Comparison of ENCODE assay signal across 23 mouse cellular contexts in the genomic region with DNA sequence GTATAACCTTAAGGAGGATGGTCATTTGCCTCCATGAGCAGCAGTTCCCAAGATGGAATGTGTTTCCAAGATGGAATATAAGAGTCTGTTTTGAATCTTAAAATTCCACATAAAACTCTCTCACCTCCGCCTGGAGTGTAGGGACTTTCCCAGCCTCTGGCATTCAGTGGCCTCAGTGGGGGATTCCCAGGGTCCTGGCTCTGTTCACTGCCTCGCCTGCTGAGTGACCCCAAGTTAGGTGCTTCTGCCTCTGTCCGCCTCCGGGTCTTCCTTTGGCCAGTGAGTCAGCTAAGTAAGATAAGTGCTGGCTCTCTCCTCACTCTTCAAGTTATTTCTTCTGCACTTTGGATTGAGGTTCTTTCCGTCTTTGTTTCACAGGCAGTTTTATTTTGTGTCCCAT.
"Had no signal": no experiment of that assay in that cellular context is flagged by ENCODE, and none has a peak within 500 bp of the region (broad histone marks: within the 10 kb centered on the region; RNA-seq: fewer than 3 reads in every experiment).

No protein-coding gene starts in this region.

- DNase-seq: gastrocnemius, postnatal 10 days; heart, adult 11 months; heart, adult 2 months; heart, postnatal 36 days; kidney, adult 11 months; kidney, adult 2 months; kidney, postnatal 10 days; kidney, postnatal 25 days; kidney, postnatal 4 days; layer of hippocampus, postnatal 36 days had no signal

- H3K9ac ChIP-seq: heart, embryonic 13.5 days; heart, embryonic 15.5 days; hindbrain, embryonic 12.5 days; hindbrain, embryonic 14.5 days; intestine, embryonic 15.5 days; limb, embryonic 12.5 days; liver, embryonic 12.5 days; liver, embryonic 14.5 days had no signal

- H3K4me1 ChIP-seq: intestine, embryonic 15.5 days; liver, embryonic 12.5 days had no signal

- H3K36me3 ChIP-seq: heart, embryonic 13.5 days; heart, embryonic 15.5 days; hindbrain, embryonic 10.5 days; hindbrain, embryonic 12.5 days; intestine, embryonic 15.5 days; limb, embryonic 12.5 days; liver, embryonic 12.5 days had no signal

- H3K27me3 ChIP-seq: intestine, embryonic 15.5 days had no signal

- ATAC-seq: hindbrain, embryonic 16.5 days; inflammation-experienced regulatory T-cells, adult 6 months; intestine, embryonic 15.5 days; liver, embryonic 12.5 days had no signal

- H3K9me3 ChIP-seq: heart, embryonic 13.5 days; heart, embryonic 15.5 days; hindbrain, embryonic 10.5 days; hindbrain, embryonic 12.5 days; intestine, embryonic 15.5 days; limb, embryonic 12.5 days; liver, embryonic 12.5 days had no signal

- H3K4me2 ChIP-seq: heart, embryonic 11.5 days; heart, embryonic 13.5 days; heart, embryonic 15.5 days; hindbrain, embryonic 12.5 days; hindbrain, embryonic 14.5 days; intestine, embryonic 15.5 days; limb, embryonic 12.5 days; liver, embryonic 12.5 days had no signal

- H3K4me3 ChIP-seq: heart, adult 2 months; heart, embryonic 13.5 days; heart, embryonic 15.5 days; hindbrain, embryonic 10.5 days; hindbrain, embryonic 12.5 days; intestine, embryonic 15.5 days; layer of hippocampus, adult 2 months; limb, embryonic 12.5 days; liver, embryonic 12.5 days had no signal

- H3K27ac ChIP-seq: heart, adult 2 months; heart, embryonic 13.5 days; heart, embryonic 15.5 days; hindbrain, embryonic 10.5 days; hindbrain, embryonic 12.5 days; hindbrain, embryonic 14.5 days; intestine, embryonic 15.5 days; liver, embryonic 12.5 days; liver, embryonic 14.5 days had no signal
